Mouse (Mus musculus) T-helper 17 cell (primary cell): ENCODE results near the gene Plekhm3.

Experiments
- in situ Hi-C, 2 experiments: fragments of 300-600 bp; cut with MboI, MseI; formaldehyde crosslinking; loops; 1 replicate in 1 of 2; 2 replicates in 1 of 2; pipeline ENCODE4 v1.15.1; 2025; ENCODE audit warnings: high pct_unique_total_duplicates in 2 of 2

The Plekhm3 gene

GRCm38 (mm10) chr1:64787701-64788515, 168.7 kb downstream of the Plekhm3 start:
- in situ Hi-C loops, result no loop called here

- in situ Hi-C loops, result no loop called here
Observed at GRCm38 (mm10) chr1:64779863-64780262, 176.8 kb downstream of the Plekhm3 start.

DNA sequence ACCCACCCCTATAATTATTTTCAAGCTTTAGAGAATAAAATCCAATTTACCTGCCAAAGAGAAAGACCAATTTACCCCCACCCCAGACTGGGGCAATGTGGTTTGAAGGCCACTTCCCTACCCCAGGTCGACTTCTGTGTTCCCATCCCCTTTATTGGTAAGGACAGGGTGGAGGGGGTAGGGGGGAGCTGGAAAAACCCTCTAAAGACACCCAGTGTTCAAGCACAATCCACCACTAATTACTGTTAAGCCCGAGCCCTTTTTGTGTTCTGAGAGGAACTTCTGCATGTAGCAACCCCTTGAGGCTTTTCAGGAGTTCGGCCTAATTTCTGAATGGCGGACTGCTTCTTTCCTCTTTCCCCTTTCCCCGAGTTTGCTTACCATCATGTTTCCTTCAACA, 177.2 kb downstream of the Plekhm3 start:
- in situ Hi-C loops, result no loop called here

DNA sequence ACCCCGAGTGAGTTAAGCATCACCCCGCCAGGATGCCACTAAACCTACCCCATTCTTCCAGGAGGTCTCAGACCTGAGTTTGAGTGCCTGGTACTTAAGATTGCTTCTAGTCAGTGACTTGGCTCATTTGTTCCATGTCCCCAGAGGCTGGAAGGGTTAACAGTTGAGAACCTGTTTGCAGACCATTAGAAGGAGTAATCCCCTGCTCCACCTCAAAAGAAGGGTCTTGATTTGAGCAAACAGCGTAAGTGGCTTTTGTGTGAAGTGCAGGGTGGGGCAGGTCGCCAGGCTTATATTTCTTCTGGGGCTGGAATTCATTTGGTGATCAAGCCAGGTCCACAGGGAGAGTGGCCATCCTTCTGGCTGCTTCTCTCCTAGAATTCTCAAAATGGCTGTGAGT, 183.3 kb downstream of the Plekhm3 start:
- in situ Hi-C loops, result no loop called here

DNA sequence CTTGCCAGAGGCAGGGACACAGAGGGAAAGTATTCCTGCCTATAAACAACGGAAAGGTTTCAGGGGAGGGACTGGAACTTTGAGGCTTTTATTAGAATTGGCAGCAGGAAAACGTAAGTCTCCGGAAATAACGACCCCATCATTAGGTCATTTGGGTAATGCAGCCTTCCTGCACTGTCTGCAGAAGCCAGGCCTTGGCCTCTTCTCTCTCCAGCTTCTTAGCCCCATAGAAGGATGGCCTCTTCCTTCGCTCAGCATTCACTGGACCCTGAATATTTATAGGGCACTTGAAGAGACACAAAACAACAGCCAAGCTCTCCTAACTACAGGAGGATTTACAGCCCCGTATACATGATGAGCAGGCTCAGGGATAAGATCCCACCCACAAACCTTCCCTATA, 186.5 kb downstream of the Plekhm3 start:
- in situ Hi-C loops, result no loop called here

DNA sequence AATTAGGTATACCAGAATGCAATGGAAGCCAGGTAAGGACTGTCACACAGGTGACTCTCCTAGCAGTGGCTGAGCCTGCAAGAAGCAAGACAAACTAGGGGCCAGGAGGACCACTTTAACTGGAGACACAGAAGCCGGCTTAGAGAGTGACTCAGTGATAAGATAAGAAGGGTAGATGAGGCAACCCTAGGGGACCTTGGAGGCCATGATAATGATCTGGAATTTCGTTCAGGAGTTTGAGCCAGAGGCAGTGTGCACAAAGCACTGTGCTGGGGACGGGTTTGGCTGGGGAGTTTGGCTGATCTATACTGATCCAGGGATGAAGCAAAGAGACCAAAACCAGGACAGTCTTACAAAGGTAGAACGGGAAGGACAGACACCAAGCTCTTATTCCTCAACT, 195.0 kb downstream of the Plekhm3 start:
- in situ Hi-C loops, result no loop called here

DNA sequence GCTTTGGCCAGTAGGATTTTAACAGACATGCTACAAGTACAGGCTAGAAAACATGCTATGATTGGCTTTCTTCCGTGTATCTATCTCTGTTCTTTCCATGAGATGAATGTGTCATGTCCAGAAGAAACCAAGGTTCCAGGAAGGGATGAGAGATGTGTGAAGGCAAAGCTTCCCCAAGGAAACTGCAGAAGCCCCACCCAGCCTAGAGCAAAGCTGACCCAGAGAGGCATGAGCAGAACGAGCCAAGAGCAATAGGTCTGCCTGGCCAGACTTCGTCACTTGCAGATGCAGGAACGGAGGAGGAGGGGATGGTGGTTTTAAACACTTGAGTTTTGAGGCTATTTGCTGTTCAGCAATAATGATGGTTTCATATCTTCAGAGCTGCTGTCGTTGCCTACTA, 198.9 kb downstream of the Plekhm3 start:
- in situ Hi-C loops, result no loop called here

- in situ Hi-C loops, result no loop called here
Observed at GRCm38 (mm10) chr1:64757254-64757653, 199.4 kb downstream of the Plekhm3 start.

DNA sequence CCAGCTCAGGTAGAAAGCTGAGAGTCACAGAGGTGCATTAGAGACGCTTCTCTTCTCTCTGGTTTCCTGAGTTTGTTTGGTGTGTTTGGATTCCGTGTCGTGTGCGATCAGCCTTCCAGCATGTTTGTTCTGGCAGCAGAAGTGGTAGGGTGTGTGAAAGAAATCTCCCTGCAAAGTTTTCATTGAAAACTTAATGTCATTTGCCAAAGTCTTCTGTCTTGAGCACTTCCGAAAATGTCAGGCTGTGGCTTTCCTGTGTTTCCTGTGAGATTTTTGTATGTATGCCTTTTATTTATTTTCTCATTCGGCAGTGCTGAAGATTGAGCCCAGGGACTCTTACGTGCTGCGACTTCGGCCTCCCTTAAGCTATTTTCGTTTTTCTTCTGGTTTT, 200.0 kb downstream of the Plekhm3 start:
- in situ Hi-C loops, result no loop called here

DNA sequence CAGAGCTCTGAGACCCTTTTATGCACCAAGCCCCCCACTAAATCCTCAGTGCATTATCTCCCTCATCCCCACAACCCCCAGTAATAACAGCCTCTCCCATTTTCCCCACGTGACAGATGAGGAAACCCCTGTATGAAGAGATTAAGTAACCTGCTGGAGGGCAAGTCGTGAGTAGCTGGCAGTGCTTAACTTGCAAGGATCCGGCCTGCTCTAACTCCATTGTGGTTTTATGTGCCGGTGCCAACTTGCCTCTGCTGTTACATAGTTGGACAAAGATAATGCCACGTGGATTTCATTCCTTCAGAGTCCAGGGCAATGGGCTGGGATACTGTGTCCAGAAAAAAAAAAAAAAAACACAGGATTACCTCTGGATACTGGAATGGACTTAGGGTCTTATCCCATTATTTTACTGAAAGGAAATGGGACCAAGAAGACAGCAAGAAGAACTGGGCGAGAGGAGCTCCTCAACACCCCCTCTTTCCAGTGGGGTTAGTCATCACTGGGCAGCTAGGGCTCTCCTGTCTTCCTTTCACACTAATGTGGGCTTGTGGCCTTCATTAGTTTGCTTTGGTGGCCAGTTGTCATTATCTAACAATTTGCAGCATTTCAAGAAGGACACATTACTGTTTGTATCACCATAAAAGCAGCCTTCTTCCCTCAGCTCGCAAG, 200.5 kb downstream of the Plekhm3 start:
- in situ Hi-C loops, result no loop called here

DNA sequence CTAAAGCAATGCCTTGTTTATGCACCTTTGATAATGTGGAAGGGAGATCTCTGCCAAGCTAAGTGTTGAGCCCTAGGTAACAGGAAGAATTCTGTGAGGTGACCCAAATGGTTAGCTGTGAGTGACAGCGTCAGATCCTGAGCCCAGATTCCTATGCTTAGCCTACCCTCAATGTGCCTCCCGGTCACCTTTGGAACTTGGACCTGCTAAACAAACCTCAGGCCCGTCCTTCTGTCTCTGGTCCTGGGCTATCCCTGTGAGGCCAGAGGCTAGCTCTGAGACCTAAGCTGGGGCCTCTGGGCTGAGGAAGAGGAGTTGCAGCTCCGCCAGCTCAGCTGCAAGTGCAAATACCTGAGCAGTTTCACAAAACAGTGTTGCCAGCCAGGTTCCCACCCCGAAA, 202.0 kb downstream of the Plekhm3 start:
- in situ Hi-C loops, result no loop called here

- in situ Hi-C loops, result no loop called here
Observed at GRCm38 (mm10) chr1:64753668-64754067, 203.0 kb downstream of the Plekhm3 start.

DNA sequence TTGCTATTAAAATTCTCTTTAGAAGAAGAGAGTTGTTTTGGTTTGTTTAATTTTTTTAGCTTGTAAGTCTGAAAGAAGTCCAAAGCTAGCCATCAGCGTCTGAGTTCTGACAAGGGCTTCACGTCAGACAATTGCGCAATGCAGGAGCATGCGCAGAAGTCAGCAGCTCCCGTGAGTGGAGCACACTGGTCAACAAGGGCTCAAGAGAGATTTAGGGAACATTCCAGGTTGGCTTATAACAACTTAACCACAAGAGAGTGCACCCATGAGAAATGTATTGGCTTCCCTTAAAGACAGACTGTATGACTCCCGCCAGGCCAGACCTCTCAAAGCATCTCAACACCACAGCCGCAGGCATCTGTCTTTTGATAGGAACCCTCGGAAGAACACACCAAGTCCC, 203.5 kb downstream of the Plekhm3 start:
- in situ Hi-C loops, result no loop called here

DNA sequence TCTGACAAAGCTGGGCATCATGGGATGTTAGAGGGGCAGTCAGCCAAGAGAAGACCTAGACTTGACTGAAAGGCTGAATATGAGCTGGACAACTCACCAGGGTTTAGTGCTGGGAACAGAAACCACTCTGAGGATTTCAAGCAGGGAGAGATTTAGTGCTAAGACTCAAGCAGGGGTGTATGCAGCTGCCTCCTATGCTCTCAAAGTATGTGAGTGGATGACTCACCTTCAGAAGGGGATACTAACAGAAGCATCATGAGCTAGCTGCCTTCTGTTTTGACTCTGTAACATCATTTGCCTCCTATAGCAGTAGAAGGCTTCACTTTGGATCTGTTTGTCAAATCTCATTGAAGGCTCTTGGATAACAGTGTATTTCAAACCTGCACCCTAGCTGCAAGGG, 212.0 kb downstream of the Plekhm3 start:
- in situ Hi-C loops, result loop anchor here in 1 of 2 experiments (25.0 kb wide), 1 partner anchor 243 kb away; no protein-coding TSS in a partner anchor

DNA sequence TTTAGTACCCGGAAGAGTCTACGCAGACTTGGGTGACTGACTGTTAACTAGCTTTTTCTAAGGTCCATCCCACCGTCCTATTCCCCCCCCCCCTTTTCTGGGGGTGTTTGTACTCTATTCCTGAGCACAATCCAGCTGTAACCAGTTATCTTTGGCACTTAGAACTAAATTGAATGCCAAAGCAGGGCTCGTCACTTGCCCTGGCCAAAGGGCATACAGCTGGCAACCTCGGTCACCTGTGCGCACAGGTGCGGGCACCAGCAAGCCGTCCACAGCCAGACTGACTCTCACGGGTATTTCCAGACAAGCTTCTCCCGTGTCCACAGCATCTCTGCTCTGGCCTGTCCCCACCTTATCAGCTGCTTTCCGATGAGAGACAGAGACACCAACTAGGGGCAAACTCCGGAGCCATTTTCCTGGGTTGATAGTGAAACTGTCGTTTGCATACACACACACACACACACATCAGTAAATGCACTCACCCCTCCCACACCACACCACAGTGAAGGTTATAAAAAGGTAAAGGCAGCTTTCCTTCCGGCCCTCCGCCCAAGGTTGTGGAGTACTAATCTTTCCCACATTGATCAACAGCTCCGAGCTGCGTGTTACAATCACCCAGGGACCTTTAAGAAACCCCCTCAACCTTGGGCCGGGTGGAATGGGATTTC, 213.7 kb downstream of the Plekhm3 start:
- in situ Hi-C loops, result loop anchor here in 1 of 2 experiments (25.0 kb wide), 1 partner anchor 244 kb away; no protein-coding TSS in a partner anchor

GRCm38 (mm10) chr1:64738661-64739082, 218.0 kb downstream of the Plekhm3 start:
- in situ Hi-C loops, result loop anchor here in 1 of 2 experiments (25.0 kb wide), 1 partner anchor 249 kb away; no protein-coding TSS in a partner anchor

DNA sequence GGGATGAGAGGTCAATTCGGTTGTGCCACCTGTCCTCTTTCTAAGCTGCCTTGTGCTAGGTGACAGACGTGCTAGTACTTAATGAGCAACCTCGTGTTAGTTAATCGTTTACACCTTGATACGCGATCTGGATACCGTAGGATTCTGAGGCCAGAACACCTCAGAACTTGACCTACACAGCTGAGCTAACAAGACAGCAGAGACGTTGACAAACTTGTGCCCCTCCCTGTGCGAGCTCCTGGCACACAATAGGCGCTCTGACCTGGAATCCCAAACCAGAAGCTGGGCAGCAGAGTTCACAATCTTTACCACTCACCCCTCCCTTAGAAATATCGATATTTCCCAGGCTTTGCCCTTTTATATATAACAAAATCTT, 218.5 kb downstream of the Plekhm3 start:
- in situ Hi-C loops, result loop anchor here in 1 of 2 experiments (25.0 kb wide), 1 partner anchor 249 kb away; no protein-coding TSS in a partner anchor

DNA sequence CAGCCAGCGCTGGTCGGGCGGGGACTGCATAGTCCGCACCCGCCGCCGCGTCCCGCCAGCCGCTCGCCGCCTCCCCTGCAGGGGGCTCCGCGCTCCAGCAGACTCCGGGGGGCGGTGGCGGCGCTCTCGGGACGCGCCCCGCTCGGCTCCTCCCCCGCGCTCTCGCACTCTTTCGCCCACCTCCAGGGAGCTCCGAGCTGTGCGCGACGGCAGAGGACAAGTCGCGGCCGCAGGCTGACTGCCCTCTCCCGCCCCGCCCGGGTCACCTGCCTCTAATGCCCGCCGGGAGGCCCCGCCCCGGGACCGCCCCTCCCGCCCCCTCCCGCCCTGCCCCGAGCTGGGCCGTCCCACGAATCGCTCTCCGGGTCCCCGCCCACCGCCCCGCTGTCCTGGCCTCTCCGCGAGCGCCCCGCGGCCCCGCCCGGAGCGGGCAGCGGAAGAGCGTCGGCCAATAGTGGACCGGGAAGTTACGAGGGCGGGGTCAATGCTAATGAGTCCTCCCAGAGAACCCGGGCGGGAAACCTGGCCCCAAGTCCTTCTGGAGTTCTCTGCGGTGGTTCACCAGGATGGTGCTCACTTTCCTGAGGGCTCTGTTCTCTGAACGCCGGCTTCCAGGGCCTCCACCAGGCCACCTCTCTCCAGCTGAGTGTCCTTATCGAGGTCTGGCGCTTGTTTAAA, 219.0 kb downstream of the Plekhm3 start, which contains the start of gene Fzd5:
TSS of gene Fzd5 (minus strand) at position 250 of the 678 bp plus-strand sequence.
- in situ Hi-C loops, result loop anchor here in 1 of 2 experiments (25.0 kb wide), 1 partner anchor 250 kb away; no protein-coding TSS in a partner anchor

DNA sequence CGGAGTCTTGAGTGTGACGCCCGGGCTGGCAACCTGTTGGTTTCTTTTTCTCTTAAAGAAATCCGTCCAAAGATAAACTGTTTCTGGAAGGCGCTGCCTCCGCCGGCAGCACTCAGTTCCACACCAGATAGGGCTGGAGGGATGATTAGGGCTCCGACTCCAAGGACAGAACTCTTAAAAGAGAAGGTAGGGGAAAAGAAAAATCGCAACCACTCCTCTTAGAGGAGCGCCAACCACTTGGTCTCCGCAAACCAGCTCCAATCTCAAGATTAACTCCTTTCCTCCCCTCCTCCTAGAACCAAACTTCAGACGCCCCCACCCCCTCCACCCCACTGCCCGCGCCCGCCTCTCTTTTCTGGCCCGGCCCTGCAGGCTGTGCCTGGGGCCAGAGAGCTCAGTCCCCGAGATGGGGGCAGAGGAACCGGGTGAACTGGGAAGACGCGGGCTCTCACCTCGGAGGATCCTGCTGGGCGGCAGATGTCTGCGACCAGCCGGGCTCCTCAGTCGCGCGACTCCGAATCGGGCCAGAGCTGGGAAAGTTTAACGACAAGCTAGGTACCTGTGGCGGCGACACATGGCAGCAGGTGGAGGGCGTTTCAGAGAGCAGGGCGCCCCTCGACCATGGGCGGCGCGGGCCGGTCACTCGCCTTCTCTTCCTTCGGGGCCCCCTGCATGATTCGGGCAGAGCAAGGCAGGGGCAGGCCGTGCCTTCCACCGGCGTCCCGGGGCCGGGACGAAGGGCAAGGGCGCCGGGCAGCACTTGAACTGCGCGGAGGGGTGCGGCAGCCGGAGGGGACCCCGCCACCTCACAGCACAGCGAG, 219.7 kb downstream of the Plekhm3 start:
- in situ Hi-C loops, result loop anchor here in 1 of 2 experiments (25.0 kb wide), 1 partner anchor 250 kb away; no protein-coding TSS in a partner anchor
